Mouse (Mus musculus) cortical plate, adult 2 months (tissue): ENCODE measurements around the gene Gm28230.

ENCODE experiments used
- CTCF ChIP-seq: fragments of 200-500 bp; IDR thresholded peaks from 2 replicates; pipeline ENCODE4 v1.5.1; 2011; ENCODE audit warnings: mild to moderate bottlenecking, control low read depth, low read length; ENCODE audit not compliant: insufficient read depth; ENCODE audit errors: extremely low read depth
- POLR2A ChIP-seq: fragments of 200-500 bp; IDR thresholded peaks from 2 replicates; pipeline ENCODE4 v1.6.1; 2011; ENCODE audit warnings: mild to moderate bottlenecking, low read length, control low read depth; ENCODE audit not compliant: insufficient read depth; ENCODE audit errors: extremely low read depth

DNA sequence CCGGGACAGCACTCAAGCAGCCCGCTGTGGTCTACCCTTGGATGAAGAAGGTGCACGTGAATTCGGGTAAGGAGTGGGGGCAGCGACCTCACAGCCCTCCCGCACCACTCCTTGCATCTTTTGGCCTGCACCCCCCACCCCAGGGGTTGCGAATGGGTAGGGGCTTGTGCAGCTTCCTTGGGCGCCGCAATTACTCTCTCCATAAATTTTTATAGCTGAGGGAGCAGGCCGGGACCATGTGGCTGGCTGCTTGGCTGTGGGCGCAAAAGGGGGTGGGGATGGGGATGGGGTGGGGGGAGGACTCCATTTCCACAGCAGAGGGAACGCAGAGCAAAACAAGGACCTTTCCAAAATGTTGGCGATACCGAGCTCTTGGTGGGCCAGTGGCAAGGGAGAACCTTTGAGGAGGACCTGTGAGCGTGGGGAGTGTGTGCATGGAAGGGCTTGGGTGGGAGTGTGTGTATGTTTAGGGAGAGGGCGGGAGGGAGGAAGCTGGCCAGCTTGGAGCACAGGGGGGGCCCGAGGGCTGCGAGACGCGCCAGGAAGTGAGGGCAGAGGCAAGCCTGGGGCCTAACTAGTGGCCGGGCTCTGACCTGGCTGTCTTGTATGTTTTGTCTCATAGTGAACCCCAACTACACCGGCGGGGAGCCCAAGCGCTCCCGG, 1.2 kb downstream of the Gm28230 start:
- TF ChIP-seq POLR2A (no peak), CTCF (no peak)
